Mouse (Mus musculus) CH12F3 (cell line): Measurements from ENCODE around the gene Klhdc3.

Experiments used
- in situ Hi-C: fragments of 300-500 bp; cut with MboI; formaldehyde crosslinking; loops from 2 replicates; pipeline ENCODE4 v1.14.3; 2020; ENCODE audit warnings: low sequenced_read_pairs

The Klhdc3 gene

DNA sequence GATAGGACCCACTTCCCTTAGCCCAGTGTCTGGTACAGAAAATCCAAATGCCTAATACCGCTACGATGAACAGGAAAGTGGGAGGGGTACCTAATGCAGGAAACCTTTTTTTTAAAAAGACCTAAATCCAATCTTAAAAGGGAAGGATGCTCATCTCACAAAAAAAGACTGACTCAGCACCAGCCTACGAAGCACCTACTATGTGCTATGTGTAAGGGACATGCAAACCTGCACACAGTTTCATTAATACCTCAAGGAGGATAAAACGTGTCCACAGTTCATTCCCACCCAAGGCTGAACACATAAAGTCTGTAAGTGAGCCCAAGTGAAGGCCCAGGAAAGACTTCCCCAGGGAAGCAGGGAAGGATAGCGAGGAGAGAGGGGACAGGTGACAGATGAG lies 21.8 kb upstream of the Klhdc3 start:
- in situ Hi-C loops = no loop called here

DNA sequence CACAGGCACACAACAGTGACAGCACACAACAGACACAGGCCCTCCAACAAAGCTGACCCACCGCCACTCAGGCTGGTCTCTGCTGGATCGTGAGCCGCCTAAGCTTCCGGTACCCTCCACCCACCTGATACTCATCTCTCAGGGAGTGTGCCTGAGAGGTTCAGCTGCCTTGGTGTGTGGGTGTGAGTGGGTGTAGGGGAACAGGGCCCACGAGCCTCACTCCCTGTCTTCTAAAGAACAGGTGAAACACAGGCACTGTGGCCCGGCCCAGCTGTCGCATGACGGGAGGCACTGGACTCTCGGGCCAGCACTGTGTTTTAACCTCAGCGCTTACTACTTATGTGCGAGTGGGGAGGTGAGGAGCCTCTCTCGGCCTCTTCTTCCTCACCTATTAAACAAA lies 21.4 kb upstream of the Klhdc3 start:
- in situ Hi-C loops = no loop called here

DNA sequence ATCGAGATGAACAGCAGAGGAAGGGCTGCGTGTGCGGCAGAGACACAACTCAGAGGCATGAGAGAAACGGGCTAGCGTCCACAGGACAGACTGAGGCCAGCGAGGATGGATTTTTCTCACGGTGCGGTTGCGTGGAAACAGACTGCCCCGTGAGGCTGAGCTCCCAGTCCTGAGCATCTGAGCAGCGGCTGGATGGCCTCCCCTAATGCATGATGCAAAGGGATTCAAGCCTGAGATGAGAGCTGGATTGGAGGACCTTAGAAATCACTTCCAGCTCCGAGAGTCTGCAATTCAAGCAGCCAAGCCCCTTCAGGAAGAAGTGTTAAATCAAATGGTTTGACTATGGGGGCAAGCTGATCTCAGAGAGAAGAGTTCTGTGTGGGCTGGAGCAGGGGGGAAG lies 20.8 kb upstream of the Klhdc3 start:
- in situ Hi-C loops = no loop called here

DNA sequence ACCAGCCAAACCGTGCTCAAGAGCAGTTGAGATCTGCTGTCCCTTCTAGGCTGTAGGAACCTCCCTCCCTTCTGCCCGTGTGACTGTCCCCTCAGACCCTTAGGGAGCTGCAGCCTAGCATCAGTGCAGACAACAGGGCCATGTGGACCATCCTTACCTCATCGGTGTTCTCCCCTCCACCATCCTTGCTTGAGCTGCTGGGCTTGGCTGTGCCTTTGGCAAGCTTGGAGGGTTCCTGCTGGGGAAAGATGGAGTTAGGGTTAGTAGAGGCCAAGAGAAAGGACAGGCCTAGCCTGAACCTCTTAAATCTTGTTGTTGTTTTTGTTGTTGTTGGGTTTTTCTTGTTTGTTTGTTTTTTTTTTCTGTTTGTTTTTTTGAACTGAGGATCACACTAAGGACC lies 19.2 kb upstream of the Klhdc3 start:
- in situ Hi-C loops = no loop called here

DNA sequence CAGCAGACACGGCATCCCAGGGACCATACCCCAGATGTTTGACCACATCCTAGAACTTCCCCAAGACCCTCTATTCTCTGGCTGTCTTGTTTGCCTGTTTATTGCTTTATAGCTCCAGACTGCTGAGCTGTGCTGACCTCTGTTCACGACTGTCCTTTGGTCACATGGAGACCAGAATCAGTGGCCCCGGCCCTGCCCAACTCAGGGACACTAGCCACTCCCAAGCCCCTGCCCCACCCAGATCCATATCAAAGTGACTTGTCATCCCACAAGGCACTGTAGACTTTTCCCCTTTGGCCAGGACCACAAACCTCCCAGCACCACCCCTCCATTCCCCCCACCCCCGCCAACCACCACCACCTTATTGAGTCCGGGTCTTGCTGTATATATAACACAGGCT lies 18.5 kb upstream of the Klhdc3 start:
- in situ Hi-C loops = no loop called here

DNA sequence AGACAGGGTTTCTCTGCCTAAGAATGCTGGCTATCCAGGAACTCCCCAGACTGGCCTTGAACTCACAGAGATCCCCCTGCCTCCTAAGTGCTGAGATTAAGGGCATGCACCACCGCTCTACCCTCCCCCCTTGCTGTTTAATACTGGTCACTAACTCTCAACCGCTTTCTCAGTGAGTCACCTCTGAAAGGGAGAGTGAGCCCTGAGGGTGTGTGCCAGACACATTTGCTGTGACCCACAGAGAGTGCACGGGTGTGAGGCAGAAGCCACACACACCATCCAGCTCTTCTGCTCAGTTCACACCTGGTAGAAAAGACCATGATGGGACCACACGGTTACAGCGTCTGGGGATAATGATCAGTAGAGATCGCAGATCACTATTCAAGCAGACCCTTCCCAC lies 17.8 kb upstream of the Klhdc3 start:
- in situ Hi-C loops = no loop called here

DNA sequence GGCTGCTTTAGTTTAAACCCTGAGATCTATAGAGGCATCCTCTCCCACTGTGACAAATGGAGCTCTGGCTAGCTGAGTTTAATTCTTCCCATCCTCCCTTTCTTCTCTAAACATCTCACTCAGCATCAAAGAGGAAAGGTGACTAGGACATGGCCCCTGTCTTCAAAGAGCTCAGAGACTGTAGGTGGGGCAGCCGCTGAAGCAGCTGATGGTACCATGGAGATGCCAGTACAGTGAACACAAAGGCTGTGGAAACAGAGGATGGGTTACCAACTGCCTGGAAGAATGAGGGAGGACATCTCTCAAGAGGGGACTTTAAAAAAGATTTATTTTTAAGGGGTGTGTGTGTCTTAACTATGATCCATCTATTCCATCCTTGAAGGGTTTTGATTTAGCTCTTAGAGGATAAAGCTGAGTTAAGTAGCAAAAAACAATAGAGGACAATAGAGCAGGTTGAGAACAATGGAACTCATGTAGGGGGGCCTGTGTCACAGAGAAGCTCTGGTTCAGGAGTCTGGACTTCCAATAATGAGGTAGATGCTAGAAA lies 13.9 kb upstream of the Klhdc3 start:
- in situ Hi-C loops = no loop called here

DNA sequence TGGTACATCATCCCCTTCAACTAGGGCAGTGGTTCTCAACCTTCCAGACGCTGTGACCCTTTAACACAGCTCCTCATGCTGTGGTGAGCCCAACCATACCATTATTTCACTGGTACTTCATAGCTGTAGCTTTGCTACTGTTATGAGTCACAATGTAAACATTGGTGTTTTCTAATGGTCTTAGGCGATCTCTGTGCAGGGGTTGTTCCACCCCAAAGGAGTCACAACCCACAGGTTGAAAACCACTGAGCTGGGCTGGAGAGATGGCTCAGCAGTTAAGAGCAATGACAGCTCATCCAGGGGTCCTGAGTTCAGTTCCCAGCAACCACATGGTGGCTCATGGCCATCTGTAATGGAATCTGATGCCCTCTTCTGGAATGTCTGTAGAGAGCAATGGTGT lies 10.7 kb upstream of the Klhdc3 start:
- in situ Hi-C loops = no loop called here

DNA sequence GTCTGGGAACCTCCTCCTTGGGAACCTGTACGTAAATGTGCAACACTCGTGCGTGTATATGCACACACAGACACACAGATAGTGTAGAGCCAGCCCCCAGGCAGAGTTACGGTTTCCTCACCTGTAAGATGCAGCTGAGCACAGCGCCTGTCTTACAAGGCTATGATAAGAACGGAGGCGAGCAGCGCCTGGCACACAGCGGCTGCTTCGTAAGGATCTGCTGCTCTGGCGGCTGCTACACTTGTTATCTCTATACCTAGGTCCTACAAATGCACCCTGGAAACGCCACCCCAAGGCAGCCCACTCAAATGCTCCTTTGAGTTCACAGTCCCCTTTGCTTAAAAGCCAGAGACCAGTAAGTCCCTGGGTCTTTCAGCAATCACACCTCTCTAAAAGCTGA lies 10.0 kb upstream of the Klhdc3 start:
- in situ Hi-C loops = no loop called here

DNA sequence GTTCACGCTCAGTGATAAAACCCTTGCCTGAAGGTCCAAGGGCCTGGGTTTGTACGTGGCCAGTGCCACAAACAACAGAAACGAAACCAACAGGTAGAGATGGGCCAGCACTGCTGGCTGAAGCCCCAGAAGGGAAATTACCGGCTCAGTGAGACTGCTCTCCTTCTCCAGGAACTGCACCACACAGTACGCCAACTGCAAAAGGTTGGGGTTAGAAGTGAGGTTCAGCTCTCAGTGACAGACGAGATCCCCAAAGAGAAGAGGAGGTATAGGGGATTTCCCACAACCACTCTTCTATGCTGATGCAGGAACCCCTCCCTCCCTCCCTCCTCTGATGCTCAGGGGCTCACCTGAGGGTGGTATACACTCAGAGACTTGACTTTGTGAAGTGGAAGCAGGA lies 5.2 kb upstream of the Klhdc3 start:
- in situ Hi-C loops = no loop called here

DNA sequence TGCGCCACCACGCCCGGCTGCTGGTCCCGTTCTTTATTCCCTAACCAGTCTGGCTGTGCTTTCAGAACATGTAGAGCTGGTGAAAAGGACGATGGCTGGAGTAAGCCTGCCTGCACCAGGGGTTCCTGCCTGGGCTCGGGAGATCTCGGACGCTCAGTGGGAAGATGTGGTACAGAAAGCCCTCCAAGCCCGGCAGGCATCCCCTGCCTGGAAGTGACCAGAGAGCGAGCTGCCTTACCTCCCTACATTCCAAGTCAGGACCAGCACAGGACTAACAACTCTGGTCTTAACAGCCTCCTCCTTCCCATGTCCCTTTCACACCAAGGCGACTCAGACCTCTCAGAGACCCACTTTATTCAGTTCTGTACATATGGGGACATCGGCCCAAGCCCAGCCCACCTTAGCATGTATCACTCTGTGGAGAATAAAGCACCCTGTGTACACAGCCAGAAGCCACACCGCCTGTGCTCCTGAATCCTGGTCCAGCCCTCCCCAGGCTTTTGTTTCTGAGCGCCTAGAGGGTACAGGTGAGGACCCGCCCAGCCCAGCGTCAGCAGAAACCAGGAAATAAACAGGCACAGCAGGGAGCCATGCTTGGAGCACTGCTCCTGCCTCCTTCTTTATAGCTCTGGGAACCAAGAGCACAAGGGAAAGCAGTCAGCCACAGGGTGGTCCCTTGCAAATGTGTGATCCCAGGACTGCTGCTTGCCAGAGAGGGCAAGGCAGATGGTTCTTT lies 2.1 kb upstream of the Klhdc3 start:
- in situ Hi-C loops = no loop called here

DNA sequence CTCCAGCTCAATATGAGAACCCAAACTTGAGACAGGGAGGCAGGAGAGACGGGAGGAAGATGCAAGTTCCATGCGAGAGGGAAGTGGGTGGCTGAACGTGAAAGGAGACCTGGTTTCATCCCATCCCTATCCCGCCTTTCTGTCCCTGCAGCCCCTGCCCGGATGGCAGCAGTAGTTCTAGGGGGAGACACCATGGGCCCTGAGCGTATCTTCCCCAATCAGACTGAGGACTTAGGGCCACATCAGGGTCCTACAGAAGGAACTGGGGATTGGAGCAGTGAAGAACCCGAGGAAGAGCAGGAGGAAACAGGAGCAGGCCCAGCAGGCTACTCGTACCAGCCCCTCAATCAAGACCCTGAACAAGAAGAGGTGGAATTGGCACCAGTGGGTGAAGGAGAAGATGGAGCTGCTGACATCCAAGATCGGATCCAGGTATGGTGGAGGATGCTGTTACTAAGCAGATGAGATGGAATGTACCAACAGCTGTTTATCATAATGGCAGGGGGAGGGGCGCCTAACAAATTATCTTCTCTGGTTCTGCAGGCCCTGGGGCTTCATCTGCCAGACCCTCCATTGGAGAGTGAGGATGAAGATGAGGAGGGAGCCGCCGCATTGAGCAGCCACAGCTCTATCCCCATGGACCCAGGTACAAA lies 878 bp upstream of the Klhdc3 start:
- in situ Hi-C loops = no loop called here

DNA sequence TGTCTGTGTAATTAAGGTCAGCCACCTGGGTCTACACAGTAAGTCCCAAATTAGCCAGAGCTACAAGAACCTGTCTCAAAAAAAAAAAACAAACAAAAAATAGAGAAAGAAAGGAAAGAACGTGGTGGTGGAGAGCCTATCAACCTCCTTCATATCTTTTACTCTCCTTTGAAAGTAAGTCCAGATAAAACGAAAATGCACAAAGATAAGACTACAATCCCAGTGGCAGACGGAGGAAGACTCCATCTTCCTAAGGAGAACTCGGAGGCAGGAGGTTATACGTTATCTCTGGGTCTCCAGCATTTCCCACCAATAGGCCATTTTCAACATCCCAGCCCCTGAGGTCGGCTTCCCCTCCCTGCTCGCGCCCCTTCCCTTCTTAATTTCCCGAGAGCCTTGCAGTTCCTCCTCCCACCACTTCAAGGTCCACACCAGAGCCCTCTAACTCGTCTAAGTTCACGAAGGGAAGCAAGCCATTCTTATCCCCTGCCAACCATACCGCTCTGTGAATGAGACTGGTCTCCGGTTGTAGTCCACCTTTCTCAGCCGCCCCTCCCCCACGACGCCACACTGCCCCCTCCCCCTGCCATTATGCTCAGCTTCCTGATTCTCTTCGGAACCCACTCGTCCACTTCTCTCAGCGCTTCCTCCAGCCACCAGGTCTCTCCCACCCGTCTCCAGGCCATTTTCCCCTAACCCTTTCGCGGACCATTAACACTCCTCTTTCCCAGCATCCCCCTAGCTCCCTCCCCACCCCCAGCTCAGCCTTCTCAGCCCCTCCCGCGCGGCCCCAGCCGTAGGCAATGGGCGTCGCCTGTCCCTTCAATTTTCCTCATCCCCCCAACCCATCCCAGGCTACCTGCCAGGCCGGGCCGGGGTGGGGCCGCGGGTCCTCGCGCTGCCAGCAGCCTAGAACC lies 613 bp downstream of the Klhdc3 start:
- in situ Hi-C loops = no loop called here

DNA sequence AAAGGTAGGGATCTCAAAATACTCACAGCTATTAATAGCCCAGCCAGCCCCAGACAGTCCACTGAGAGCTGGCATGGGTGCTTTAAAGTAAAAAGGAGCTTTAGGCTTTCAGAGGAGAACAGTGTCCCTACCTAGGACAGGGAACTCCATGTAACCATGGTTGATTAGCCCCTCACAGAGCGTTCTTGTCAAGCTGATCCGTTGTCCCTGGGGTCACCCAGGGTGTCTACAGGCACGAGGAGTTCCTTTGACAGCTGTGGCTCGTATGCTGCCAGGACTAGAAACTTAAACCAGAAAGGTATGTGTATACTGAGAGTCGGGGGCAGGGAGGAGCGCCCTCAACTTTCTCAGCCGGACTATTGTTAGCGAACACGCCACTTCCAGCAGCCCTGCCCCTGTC lies 1.8 kb downstream of the Klhdc3 start:
- in situ Hi-C loops = no loop called here

DNA sequence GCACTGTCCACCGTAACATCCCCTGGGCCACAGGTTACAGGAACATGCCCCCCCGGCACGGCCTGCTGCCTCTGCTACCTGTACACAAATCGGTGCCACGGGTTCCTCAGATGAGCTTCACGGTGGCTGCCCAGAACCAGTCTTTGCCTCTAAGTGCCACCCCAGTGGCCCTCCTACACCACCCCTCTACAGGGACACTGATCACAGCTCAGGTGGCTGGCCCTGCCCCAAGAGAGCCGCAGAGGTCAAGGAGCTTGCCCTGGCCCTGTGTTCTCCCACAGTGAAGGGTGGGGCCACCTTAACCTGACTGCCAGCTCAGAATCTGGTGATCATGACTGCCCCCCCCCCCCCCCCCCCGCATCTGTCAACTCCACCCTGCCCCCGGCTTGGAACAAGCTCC lies 2.3 kb downstream of the Klhdc3 start, which contains the start of gene Mea1:
Mea1 (plus strand) TSS at position 378 of the 400 bp plus-strand sequence.
- in situ Hi-C loops = no loop called here

DNA sequence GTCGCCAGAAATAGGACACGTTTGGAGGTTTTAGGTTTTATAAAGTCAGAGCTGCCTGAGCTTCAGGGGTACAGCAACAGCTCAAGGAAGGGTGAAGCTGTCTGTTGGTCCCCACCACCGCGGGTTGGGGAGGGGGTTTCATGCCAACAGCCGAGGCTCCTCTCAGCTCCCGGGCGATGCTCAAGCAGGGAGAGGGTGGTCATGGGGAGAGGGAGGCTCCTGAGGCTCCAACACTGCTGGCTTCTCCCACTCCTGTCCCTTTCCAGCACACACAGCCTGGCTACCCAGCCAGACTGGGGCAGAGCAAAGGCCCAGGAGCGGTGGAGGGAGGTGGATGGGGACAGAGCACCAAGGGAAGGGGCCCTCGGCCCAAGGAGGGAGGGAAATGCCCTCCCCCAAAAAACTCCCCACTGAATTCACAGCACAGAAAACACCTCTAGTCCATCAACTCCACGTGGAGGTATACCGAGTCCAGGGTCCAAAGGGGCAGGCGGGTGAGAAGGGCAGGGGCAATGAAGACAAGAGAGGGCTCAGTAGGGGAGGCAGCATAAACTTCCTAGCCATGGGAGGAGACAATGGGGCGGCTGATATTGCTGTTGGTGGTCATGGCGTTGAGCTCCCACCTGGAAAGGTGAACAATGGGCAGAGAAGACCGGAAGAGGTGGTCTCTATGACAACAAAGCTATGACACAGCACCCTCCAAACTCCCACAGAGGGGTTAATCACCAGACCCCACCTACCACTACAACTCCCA lies 6.0 kb downstream of the Klhdc3 start:
- in situ Hi-C loops = no loop called here

DNA sequence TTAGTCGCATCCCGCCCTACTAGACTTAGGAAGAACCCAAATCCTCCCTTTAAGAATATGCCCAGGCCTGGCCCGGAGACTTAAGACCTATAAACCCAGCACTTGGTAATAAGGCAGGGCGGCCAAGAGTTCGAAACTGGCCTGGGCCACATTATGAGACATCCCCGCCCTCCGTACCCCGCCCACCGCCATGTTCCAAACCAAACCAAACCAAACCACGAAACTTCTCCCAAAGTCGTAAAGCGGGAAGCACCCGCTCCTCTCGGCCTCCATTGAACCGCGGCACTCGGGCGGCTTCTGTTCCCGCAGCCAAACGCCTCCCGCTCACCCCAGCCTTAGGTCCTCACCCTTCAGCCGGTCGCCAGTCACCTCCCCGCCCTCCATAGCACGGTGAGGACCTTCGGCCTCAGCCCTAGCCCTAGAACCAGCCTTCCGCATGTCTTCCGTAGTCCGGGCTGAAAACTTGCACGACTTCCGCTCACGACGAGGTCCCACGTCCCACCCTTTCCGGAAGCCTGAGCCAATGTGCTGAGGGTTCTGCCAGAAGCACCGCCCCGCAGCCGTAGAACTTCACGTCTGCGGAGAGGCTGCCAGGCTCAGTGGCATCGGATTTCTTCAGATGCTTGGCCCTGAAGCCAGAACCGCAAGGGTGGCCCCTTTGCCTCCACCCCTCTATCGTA lies 6.7 kb downstream of the Klhdc3 start, which contains the start of gene Rrp36:
Rrp36 (minus strand) TSS at position 503 of the 680 bp plus-strand sequence.
- in situ Hi-C loops = no loop called here

DNA sequence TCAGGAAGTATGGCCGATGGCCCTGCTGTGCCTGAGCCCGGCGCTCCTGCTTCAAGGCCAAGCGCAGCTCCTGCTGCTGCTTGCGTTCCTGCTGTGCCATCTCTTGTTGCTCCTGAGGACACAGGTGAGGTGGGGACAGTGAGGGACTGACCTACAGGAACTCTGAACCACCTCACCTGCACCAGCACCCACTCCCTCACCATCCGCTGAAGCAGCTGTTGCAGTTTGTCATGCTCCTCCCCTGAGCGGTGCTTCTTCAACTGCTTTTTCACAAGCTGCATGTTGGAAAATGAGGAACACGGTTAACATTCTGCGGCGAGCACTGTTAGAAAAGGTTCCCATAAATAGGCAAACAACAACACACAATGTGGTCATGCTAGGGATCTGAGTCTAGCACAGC lies 10.8 kb downstream of the Klhdc3 start:
- in situ Hi-C loops = no loop called here

DNA sequence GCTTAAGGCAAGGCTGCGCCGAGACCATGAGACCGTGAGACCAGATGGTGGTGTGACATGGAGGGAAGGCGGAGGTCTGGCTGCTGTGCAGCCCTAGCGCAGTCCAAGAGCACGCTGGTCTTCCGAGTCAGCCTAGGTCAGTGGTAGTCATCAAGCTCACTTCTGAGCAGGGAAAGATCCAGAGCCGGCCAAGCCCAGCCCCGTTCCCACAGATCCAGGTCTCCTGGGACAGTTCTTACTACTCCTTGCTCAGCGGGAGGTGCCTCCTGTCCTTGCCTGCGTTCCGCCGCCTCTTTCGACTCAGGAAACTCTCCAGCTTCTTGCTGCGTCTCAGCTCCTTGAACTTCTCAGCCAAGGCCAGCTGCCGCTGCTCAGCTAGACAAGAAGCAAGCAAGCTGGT lies 13.0 kb downstream of the Klhdc3 start:
- in situ Hi-C loops = no loop called here

DNA sequence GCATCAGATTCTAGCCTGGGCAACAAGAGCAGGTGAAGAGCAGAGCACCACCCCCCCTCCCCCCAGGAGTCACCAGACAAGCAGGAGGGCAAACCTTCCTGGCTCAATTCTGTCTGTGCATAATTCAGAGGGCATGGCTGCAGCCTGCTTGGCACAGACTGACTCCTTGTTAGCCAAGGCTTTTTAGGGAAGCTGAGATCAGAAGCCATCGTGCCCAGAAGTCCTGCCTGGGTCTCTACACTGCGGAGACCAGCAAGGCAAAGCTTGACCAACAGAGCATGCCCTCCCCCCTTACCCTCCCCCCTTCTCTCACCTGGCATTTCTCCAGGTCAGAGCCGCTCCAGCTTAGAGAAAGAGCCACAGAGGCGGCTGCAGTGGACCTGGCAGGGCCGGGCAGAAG lies 18.0 kb downstream of the Klhdc3 start:
- in situ Hi-C loops = no loop called here
